Mouse (Mus musculus): ENCODE measurements at regions not wholly inside any gene's neighbourhood (a gene's known extent, or its start where the extent isn't known, plus 50 kb on each side); places are given as distances from the start of the nearest gene placed in this dataset.
"Not testable (repeated sequence)": the region's sequence is repeated elsewhere in the genome, so short reads cannot be mapped to it uniquely, and the experiment has no call there.

DNA sequence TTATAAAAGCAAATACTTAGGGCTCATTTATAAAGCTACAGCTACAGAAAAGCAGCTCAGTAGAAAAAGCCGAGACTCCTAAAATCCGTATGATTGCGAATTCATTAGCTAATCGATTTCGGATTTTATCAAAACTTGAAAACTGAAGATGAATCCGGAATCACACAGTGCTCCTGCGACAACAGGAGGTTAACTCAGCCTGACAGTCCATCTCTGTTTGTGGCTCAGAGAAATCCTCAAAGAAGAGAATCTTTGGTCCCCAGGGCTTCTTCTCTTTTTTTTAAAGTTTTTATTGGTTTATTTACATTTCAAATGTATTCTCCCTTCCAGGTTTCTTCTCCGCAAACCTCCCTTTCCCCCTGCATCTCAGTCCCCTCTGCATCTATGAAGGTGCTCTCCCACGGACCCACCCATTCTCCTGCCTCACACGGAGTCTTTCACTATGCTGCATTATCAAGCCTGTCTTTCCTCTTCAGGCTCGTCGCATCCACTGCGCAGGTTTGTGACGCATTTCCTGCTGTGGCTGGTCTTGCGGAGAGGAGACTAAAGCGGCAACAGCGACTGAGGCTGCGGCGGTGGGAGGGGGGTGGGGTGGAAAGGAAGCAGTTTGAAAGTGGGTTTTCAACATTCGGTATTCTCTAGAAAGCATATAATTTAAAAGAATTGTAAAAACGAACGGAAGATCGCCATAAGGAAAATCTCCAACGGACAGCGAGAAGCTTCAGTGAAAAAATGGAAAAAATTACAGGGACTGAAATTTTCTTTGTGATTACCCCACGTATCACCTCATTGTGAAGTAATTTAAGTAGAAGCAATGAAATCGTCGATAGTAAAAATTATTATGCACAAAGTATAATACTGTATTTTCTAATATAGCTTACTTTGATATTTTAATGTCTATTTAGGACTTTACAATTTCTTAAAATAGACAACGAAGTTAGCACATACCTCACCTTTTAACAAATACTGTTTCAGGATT, 482.5 kb upstream of the Snrpn start:
- DNase-seq (ENCODE audit: low spot score) (peak; percentile 86), ATAC-seq (ENCODE audit: low FRiP score) (peak; percentile 88)
- H3K36me3 ChIP-seq (ENCODE audit: insufficient read depth, low read length); H3K4me1 ChIP-seq (ENCODE audit: insufficient read depth, low read length); H3K9ac ChIP-seq (replicated peaks; ENCODE audit: low read length, poor library complexity, severe bottlenecking); H3K27me3 ChIP-seq (ENCODE audit: insufficient read depth, low read length); H3K9me3 ChIP-seq (ENCODE audit: low read length); H3K27ac ChIP-seq (ENCODE audit: low read depth, low read length): not testable (repeated sequence)
- Histone ChIP-seq H3K4me2 (ENCODE audit: low read depth, low read length, poor library complexity, severe bottlenecking) (peak overlapping the region; percentile 22; the same call in 1 of the 2 replicates), H3K4me3 (ENCODE audit: low read depth, low read length) (peak overlapping the region; percentile 28)
- 29% methylated on average over 29 of the region's 29 CpGs for WGBS

- not testable (repeated sequence) for H3K36me3 ChIP-seq (ENCODE audit: insufficient read depth, low read length); H3K9me3 ChIP-seq (ENCODE audit: low read length); H3K4me3 ChIP-seq (ENCODE audit: low read depth, low read length); H3K4me2 ChIP-seq (ENCODE audit: low read depth, low read length, poor library complexity, severe bottlenecking); H3K27me3 ChIP-seq (ENCODE audit: insufficient read depth, low read length); H3K9ac ChIP-seq (replicated peaks; ENCODE audit: low read length, poor library complexity, severe bottlenecking); H3K27ac ChIP-seq (ENCODE audit: low read depth, low read length); H3K4me1 ChIP-seq (ENCODE audit: insufficient read depth, low read length); ATAC-seq (ENCODE audit: low FRiP score)
- peak; percentile 15 for DNase-seq (ENCODE audit: low spot score)
- peak; percentile 73 for TF ChIP-seq CTCF (IDR thresholded peaks at IDR 0.05)
- WGBS: 10% methylated on average over 5 of the region's 5 CpGs
These were observed 477.2 kb upstream of the Snrpn start for GRCm38 (mm10) chr7:60617070-60617674.
